Mouse (Mus musculus) G1E (cell line): ENCODE data around the gene Chd9.

Experiments used
- CTCF ChIP-seq: IDR thresholded peaks from 2 replicates; pipeline ENCODE4 v1.5.1; 2012; ENCODE audit warnings: low read depth, low read length, inconsistent platforms, mixed read lengths
- GATA1 ChIP-seq: IDR thresholded peaks from 2 replicates; pipeline ENCODE4 v1.6.1; 2012; ENCODE audit warnings: borderline replicate concordance, low read length, inconsistent platforms, mixed read lengths
- TAL1 ChIP-seq: conservative IDR thresholded peaks from 2 replicates; pipeline ENCODE4 v1.6.1; 2012; ENCODE audit warnings: low read depth, low read length, inconsistent platforms, mixed read lengths

DNA sequence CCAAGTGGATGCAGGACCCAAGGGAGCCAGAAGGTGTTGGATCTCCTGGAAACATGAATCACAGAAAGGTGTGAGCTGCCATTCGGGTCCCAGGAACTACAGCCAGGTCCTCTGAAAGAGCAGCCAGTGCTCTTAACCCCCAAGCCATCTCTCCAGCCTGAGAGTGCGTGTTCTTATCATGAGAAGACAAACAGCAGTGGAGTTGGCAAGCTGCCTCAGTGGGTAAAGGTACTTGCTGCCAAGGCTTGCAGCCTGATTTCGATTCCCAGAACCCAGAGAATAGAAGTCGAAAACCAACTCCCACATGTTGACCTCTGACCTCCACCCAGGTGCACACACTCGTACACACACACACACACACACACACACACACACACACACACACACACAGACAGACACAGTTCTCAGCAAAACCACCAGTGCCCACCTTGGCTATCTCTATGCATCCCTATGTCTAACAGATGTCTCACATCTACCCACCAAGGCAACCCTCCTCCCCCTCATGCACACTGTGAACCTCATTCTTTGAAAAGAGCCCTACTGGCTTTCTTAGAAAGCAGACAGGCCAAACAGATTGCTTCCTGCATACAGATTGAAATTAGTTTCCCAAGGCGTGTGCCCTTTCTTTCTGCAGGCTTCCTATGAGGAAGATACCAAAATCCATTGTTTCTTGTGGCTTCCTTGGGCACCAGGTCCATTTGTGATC, 43.4 kb downstream of the Chd9 start:
- no peak for TF ChIP-seq TAL1
- TF ChIP-seq GATA1: no peak
- no peak for TF ChIP-seq CTCF
